Mouse (Mus musculus): Measurements from ENCODE around the gene Ighmbp2.

DNA sequence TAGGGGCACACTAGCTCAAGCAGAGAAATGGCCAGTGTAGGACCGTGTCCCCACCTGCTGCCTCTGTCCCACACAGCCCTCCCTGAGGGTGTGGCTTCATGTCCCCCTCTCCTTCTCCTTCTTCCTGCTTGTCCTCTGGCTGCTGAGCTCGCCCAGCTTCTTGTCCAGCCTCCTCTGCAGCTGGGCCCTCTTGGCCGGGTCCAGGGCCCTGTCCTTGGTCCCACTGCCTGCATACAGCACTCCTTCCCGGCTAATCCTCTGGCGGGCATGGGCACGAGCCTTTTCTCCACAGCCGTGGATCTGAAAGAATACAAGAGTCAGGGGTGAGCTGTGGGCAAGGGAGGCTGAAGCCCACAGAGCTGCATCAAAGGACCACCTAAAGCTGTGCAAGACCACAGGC, 21.5 kb downstream of the Ighmbp2 start:
- TF ChIP-seq E2F4 (IDR thresholded peaks at IDR 0.05; ENCODE audit: insufficient read depth), result no peak
- no peak for TF ChIP-seq USF1 (IDR thresholded peaks at IDR 0.05; ENCODE audit: low read depth)
- TF ChIP-seq MAX (IDR thresholded peaks at IDR 0.05; ENCODE audit: low read depth), result no peak
- no peak for TF ChIP-seq SRF (IDR thresholded peaks at IDR 0.05; ENCODE audit: control insufficient read depth, insufficient read length, low read depth)
- TF ChIP-seq MYOG (IDR thresholded peaks at IDR 0.05; ENCODE audit: control insufficient read depth in 1 of 3, insufficient read depth in 1 of 3, insufficient read length in 2 of 3, low read depth in 2 of 3), result no peak

Data from myocyte (in vitro differentiated cells).